Comparison of ENCODE assay signal across 16 mouse cellular contexts in genomic region chr11:104661106-104661505, GRCm38 (mm10). TPM values are rescaled to one million over a fixed set of nuclear protein-coding genes. Genes with fewer than 3 reads are reported as not detected.
A peak's percentile ranks its signal among the peaks of the same experiment; 100 is the strongest.
DNase-seq lines count a peak whose midpoint lies in the region; ATAC-seq lines count a peak whose summit lies in the region.
"Had no signal": no experiment of that assay in that cellular context is flagged by ENCODE, and none has a peak within 500 bp of the region (broad histone marks: within the 10 kb centered on the region; RNA-seq: fewer than 3 reads in every experiment).

No protein-coding gene starts in this region.

- H3K4me2 ChIP-seq in liver, embryonic 13.5 days: peak overlapping the region; percentile 59
- no peak overlapping the region for H3K4me2 ChIP-seq in midbrain, embryonic 15.5 days
- H3K4me2 ChIP-seq: hindbrain, embryonic 12.5 days; stomach, embryonic 15.5 days had no signal

- ATAC-seq in CD4-positive, CD25-positive, alpha-beta regulatory T cell, adult 4 months: peak; percentile 82
- peak; percentile 91 for ATAC-seq in liver, embryonic 13.5 days (ENCODE audit: low read depth)
- no peak for ATAC-seq in midbrain, embryonic 15.5 days (replicated peaks)

- H3K9ac ChIP-seq in liver, embryonic 13.5 days: no peak overlapping the region; the same call in 1 of the 2 replicates
- H3K9ac ChIP-seq in midbrain, embryonic 15.5 days: no peak overlapping the region
- H3K9ac ChIP-seq: hindbrain, embryonic 12.5 days; stomach, embryonic 15.5 days had no signal

- H3K36me3 ChIP-seq in liver, embryonic 13.5 days: peaks cover 6% of the 10 kb centered on the region
- H3K36me3 ChIP-seq in midbrain, embryonic 15.5 days (replicated peaks): no peaks in the 10 kb centered on the region
- H3K36me3 ChIP-seq: hindbrain, embryonic 12.5 days; limb, embryonic 10.5 days had no signal

- DNase-seq in MEL-GATA-1-ER (ENCODE audit: extremely low read depth, low read depth) (peak; percentile 35), MN1 (ENCODE audit: low spot score) (no peak)
- peak; percentile 32 for DNase-seq in liver, embryonic 13.5 days
- DNase-seq in thymus, adult 18-20 months: peak; percentile 15 to 57
- DNase-seq in gastrocnemius, postnatal 4 days (ENCODE audit: low spot score in 2 of 2): no peak
- DNase-seq in right cerebral cortex, postnatal 4 days: no peak
- DNase-seq: cerebellum, adult 8-10 months; heart, adult 2 months; kidney, adult 9 months; right cerebral cortex, postnatal 14 days had no signal

- peaks cover 5% of the 10 kb centered on the region; the same call in 1 of the 2 replicates for H3K9me3 ChIP-seq in liver, embryonic 13.5 days (replicated peaks)
- no peaks in the 10 kb centered on the region for H3K9me3 ChIP-seq in midbrain, embryonic 15.5 days
- H3K9me3 ChIP-seq: hindbrain, embryonic 12.5 days; limb, embryonic 10.5 days; stomach, embryonic 15.5 days had no signal

- H3K4me1 ChIP-seq in liver, embryonic 13.5 days (replicated peaks): peaks cover 24% of the 10 kb centered on the region
- no peaks in the 10 kb centered on the region for H3K4me1 ChIP-seq in midbrain, embryonic 15.5 days
- H3K4me1 ChIP-seq: hindbrain, embryonic 12.5 days; limb, embryonic 10.5 days; stomach, embryonic 15.5 days had no signal

- 15% methylated on average over 5 of the region's 5 CpGs for WGBS in liver, embryonic 13.5 days (ENCODE audit: insufficient replicate concordance)
- 86% methylated on average over 5 of the region's 5 CpGs for WGBS in midbrain, embryonic 15.5 days

- no peak overlapping the region for H3K27ac ChIP-seq in liver, embryonic 13.5 days
- no peak overlapping the region for H3K27ac ChIP-seq in midbrain, embryonic 15.5 days
- H3K27ac ChIP-seq: heart, adult 2 months; hindbrain, embryonic 12.5 days; limb, embryonic 10.5 days; stomach, embryonic 15.5 days had no signal

- H3K4me3 ChIP-seq in liver, embryonic 13.5 days (replicated peaks): no peak overlapping the region; the same call in 1 of the 2 replicates
- H3K4me3 ChIP-seq in midbrain, embryonic 15.5 days: no peak overlapping the region
- H3K4me3 ChIP-seq: heart, adult 2 months; hindbrain, embryonic 12.5 days; limb, embryonic 10.5 days; stomach, embryonic 15.5 days had no signal

- no peaks in the 10 kb centered on the region for H3K27me3 ChIP-seq in liver, embryonic 13.5 days
- no peaks in the 10 kb centered on the region for H3K27me3 ChIP-seq in midbrain, embryonic 15.5 days (replicated peaks)
- H3K27me3 ChIP-seq: hindbrain, embryonic 12.5 days; stomach, embryonic 15.5 days had no signal

RNA-seq across cellular contexts. Expression of gene Gm11639, which starts 24.4 kb away (rescaled TPM):
- polyA plus RNA-seq in CD4-positive, CD25-positive, alpha-beta regulatory T cell, adult 4 months (2017; shearing (Covaris generic)): under 1 TPM in 1 of 2 experiments, not detected in 1; 0.04 TPM
- 0.06 and 0.07 TPM in 2 replicates for polyA plus RNA-seq in liver, embryonic 13.5 days (2015; fragmentation: Nextera tagmentation; extraction: Ambion mirVana)
- 0.01 and 0.17 TPM in 2 replicates for polyA plus RNA-seq in midbrain, embryonic 15.5 days (2015; fragmentation: Nextera tagmentation; extraction: Ambion mirVana)
- under 1 TPM; 0.10 TPM for total RNA-seq in gastrocnemius, postnatal 4 days (2021)
- polyA plus RNA-seq: forebrain, embryonic 11.5 days; heart, adult 2 months; hindbrain, embryonic 12.5 days; limb, embryonic 10.5 days had no signal

RNA-seq across cellular contexts. Expression of gene Itgb3, which starts 53.3 kb away (rescaled TPM):
- 10 to 100 TPM; 12.3 to 15.6 TPM for polyA plus RNA-seq in CD4-positive, CD25-positive, alpha-beta regulatory T cell, adult 4 months (2017; shearing (Covaris generic))
- polyA plus RNA-seq in liver, embryonic 13.5 days (2015; fragmentation: Nextera tagmentation; extraction: Ambion mirVana): 16.5 and 21.4 TPM in 2 replicates
- 0.72 and 0.80 TPM in 2 replicates for polyA plus RNA-seq in midbrain, embryonic 15.5 days (2015; fragmentation: Nextera tagmentation; extraction: Ambion mirVana)
- total RNA-seq in gastrocnemius, postnatal 4 days (2021): 10 to 100 TPM; 16.0 to 16.2 TPM

Comparison
In these comparisons a context has a peak if more than half of its experiments do, and no peak if none do; other contexts are left out.
1. DNase-seq: peak in MEL-GATA-1-ER (single experiment), liver, embryonic 13.5 days (single experiment) and thymus, adult 18-20 months (2 of 2); none in MN1 (single experiment), gastrocnemius, postnatal 4 days (0 of 2) and right cerebral cortex, postnatal 4 days (single experiment).